Comparison of ENCODE assay signal across 8 mouse cellular contexts in genomic region chr8:84966603-84967002, GRCm38 (mm10). TPM values are rescaled to one million over a fixed set of nuclear protein-coding genes. Genes with fewer than 3 reads are reported as not detected.
DNase-seq lines count a peak whose midpoint lies in the region; ATAC-seq and TF ChIP-seq lines count a peak whose summit lies in the region.

No protein-coding gene starts in this region.

- H3K27ac ChIP-seq in testis, adult 2 months (ENCODE audit: control insufficient read depth, insufficient read depth, low read depth, low read length): peak overlapping the region; percentile 79
- H3K27ac ChIP-seq in liver, embryonic 14.5 days: peak overlapping the region; percentile 88
- H3K27ac ChIP-seq in cerebellum, adult 2 months (ENCODE audit: insufficient read depth, low read length): no peak overlapping the region

- H3K27me3 ChIP-seq in testis, adult 2 months (ENCODE audit: control insufficient read depth, insufficient read depth, low read length): no peaks in the 10 kb centered on the region
- no peaks in the 10 kb centered on the region for H3K27me3 ChIP-seq in liver, embryonic 14.5 days (ENCODE audit: control insufficient read depth, insufficient read depth, low read length)
- H3K27me3 ChIP-seq in cerebellum, adult 2 months (ENCODE audit: control insufficient read depth, insufficient read depth, low read length): no peaks in the 10 kb centered on the region

- WGBS in liver, embryonic 14.5 days (ENCODE audit: insufficient replicate concordance): 16% methylated on average over 3 of the region's 3 CpGs
- 75% methylated on average over 3 of the region's 3 CpGs for WGBS in cerebellum, adult 2 months

- peaks cover 38% of the 10 kb centered on the region for H3K4me1 ChIP-seq in testis, adult 2 months (ENCODE audit: control insufficient read depth, insufficient read depth, low read length)
- peaks cover 28 to 40% of the 10 kb centered on the region in 2 experiments for H3K4me1 ChIP-seq in liver, embryonic 14.5 days (replicated peaks; ENCODE audit: control insufficient read depth in 2 of 2, insufficient read depth in 2 of 2, low read length in 1 of 2)
- peaks cover 5% of the 10 kb centered on the region; the same call in 1 of the 2 replicates for H3K4me1 ChIP-seq in cerebellum, adult 2 months (ENCODE audit: control insufficient read depth, insufficient read depth, low read length)

- H3K4me3 ChIP-seq in testis, adult 2 months (ENCODE audit: control insufficient read depth, low read depth, low read length): peak overlapping the region; percentile 92
- peak overlapping the region; percentile 14 to 91 for H3K4me3 ChIP-seq in liver, embryonic 14.5 days (ENCODE audit: insufficient read depth in 1 of 2, low read depth in 2 of 2, low read length in 2 of 2)
- H3K4me3 ChIP-seq in cerebellum, adult 2 months (replicated peaks; ENCODE audit: insufficient read depth, low read depth, low read length): no peak overlapping the region

- peak overlapping the region; percentile 63 for H3K9ac ChIP-seq in liver, embryonic 14.5 days (replicated peaks)

- no peak for TF ChIP-seq POLR2A in testis, adult 2 months (IDR thresholded peaks at IDR 0.05; ENCODE audit: control insufficient read depth, low read depth, low read length)
- TF ChIP-seq POLR2A in cerebellum, adult 2 months (IDR thresholded peaks at IDR 0.05; ENCODE audit: borderline replicate concordance, insufficient read depth, low read length): no peak

- no peaks in the 10 kb centered on the region for H3K9me3 ChIP-seq in liver, embryonic 14.5 days (ENCODE audit: control insufficient read depth, low read length)

- peak; percentile 77 for DNase-seq in adrenal gland, adult 2 months
- no peak for DNase-seq in adrenal gland, postnatal 25 days
- no peak for DNase-seq in testis, postnatal 10 days (ENCODE audit: low spot score)
- no peak for DNase-seq in liver, embryonic 14.5 days (ENCODE audit: low read depth in 3 of 3, low spot score in 3 of 3)
- DNase-seq in layer of hippocampus, adult 11-12 months (ENCODE audit: low spot score): no peak
- DNase-seq in cerebellum, adult 18-20 months: no peak
- DNase-seq in cerebellum, adult 2 months: no peak

- no peak for TF ChIP-seq CTCF in testis, adult 2 months (IDR thresholded peaks at IDR 0.05; ENCODE audit: control insufficient read depth, insufficient read depth, insufficient replicate concordance, low read depth, low read length)
- TF ChIP-seq CTCF in liver, embryonic 14.5 days (IDR thresholded peaks at IDR 0.05; ENCODE audit: low read depth): no peak
- TF ChIP-seq CTCF in cerebellum, adult 2 months (IDR thresholded peaks at IDR 0.05; ENCODE audit: borderline replicate concordance, insufficient read depth, low read depth, low read length): no peak

- peaks cover 2% of the 10 kb centered on the region; the same call in 1 of the 2 replicates for H3K36me3 ChIP-seq in testis, adult 2 months (ENCODE audit: control insufficient read depth, insufficient read depth, low read length)
- H3K36me3 ChIP-seq in liver, embryonic 14.5 days (replicated peaks; ENCODE audit: control insufficient read depth, insufficient read depth, low read depth): peaks cover 29% of the 10 kb centered on the region

- TF ChIP-seq EP300 in liver, embryonic 14.5 days (IDR thresholded peaks at IDR 0.05; ENCODE audit: low read depth): no peak

- H3K4me2 ChIP-seq in liver, embryonic 14.5 days (ENCODE audit: low read depth): peak overlapping the region; percentile 95

- ATAC-seq in liver, embryonic 14.5 days (ENCODE audit: insufficient read depth): no peak

RNA-seq across cellular contexts. Expression of gene Gm49661, which starts 2.6 kb away (rescaled TPM):
- total RNA-seq in adrenal gland, adult 2 months (2021): 1 to 10 TPM; 2.1 to 2.4 TPM
- 2.1 TPM in 1 of 2 replicates, not detected in the other for polyA plus RNA-seq in adrenal gland, adult 2 months (2012; rRNA removed)
- 4.4 TPM in 1 of 2 replicates, not detected in the other for total RNA-seq in adrenal gland, postnatal 25 days (2021)
- polyA plus RNA-seq in testis, adult 2 months (2012; rRNA removed): 477 and 542 TPM in 2 replicates
- polyA plus RNA-seq in liver, embryonic 14.5 days (2012; rRNA removed): not detected in 2 replicates
- not detected in 2 replicates for polyA plus RNA-seq in liver, embryonic 14.5 days (2014; fragmentation: Nextera tagmentation; extraction: Ambion mirVana)
- not detected in 2 replicates for polyA plus RNA-seq in cerebellum, adult 2 months (2012; rRNA removed)

RNA-seq across cellular contexts. Expression of gene Prdx2, which starts 2.8 kb away (rescaled TPM):
- total RNA-seq in adrenal gland, adult 2 months (2021): 100 to 1,000 TPM; 671 to 700 TPM
- polyA plus RNA-seq in adrenal gland, adult 2 months (2012; rRNA removed): 181 and 240 TPM in 2 replicates
- 496 and 624 TPM in 2 replicates for total RNA-seq in adrenal gland, postnatal 25 days (2021)
- polyA plus RNA-seq in testis, adult 2 months (2012; rRNA removed): 59.6 and 68.5 TPM in 2 replicates
- 1,117 and 1,155 TPM in 2 replicates for polyA plus RNA-seq in liver, embryonic 14.5 days (2012; rRNA removed)
- polyA plus RNA-seq in liver, embryonic 14.5 days (2014; fragmentation: Nextera tagmentation; extraction: Ambion mirVana): 2,207 and 2,282 TPM in 2 replicates
- polyA plus RNA-seq in cerebellum, adult 2 months (2012; rRNA removed): 345 and 351 TPM in 2 replicates

RNA-seq across cellular contexts. Expression of gene Rnaseh2a, which starts 3.0 kb away (rescaled TPM):
- 100 to 1,000 TPM in 1 of 2 experiments, 10 to 100 TPM in 1; 87.7 to 112 TPM for total RNA-seq in adrenal gland, adult 2 months (2021)
- 61.7 and 76.6 TPM in 2 replicates for polyA plus RNA-seq in adrenal gland, adult 2 months (2012; rRNA removed)
- 101 and 159 TPM in 2 replicates for total RNA-seq in adrenal gland, postnatal 25 days (2021)
- polyA plus RNA-seq in testis, adult 2 months (2012; rRNA removed): 1,424 and 1,585 TPM in 2 replicates
- polyA plus RNA-seq in liver, embryonic 14.5 days (2012; rRNA removed): 49.3 and 56.2 TPM in 2 replicates
- polyA plus RNA-seq in liver, embryonic 14.5 days (2014; fragmentation: Nextera tagmentation; extraction: Ambion mirVana): 107 and 125 TPM in 2 replicates
- polyA plus RNA-seq in cerebellum, adult 2 months (2012; rRNA removed): 58.7 and 61.5 TPM in 2 replicates

RNA-seq across cellular contexts. Expression of gene Junb, which starts 11.9 kb away (rescaled TPM):
- 10 to 100 TPM; 37.0 to 90.7 TPM for total RNA-seq in adrenal gland, adult 2 months (2021)
- 78.9 and 91.4 TPM in 2 replicates for polyA plus RNA-seq in adrenal gland, adult 2 months (2012; rRNA removed)
- 32.8 and 33.2 TPM in 2 replicates for total RNA-seq in adrenal gland, postnatal 25 days (2021)
- polyA plus RNA-seq in testis, adult 2 months (2012; rRNA removed): 5.7 and 9.3 TPM in 2 replicates
- 8.3 and 10.5 TPM in 2 replicates for polyA plus RNA-seq in liver, embryonic 14.5 days (2012; rRNA removed)
- polyA plus RNA-seq in liver, embryonic 14.5 days (2014; fragmentation: Nextera tagmentation; extraction: Ambion mirVana): 10.5 and 11.2 TPM in 2 replicates
- polyA plus RNA-seq in cerebellum, adult 2 months (2012; rRNA removed): 12.8 and 13.5 TPM in 2 replicates

RNA-seq across cellular contexts. Expression of gene Rtbdn, which starts 19.8 kb away (rescaled TPM):
- not detected for total RNA-seq in adrenal gland, adult 2 months (2021)
- polyA plus RNA-seq in adrenal gland, adult 2 months (2012; rRNA removed): 0.25 and 0.34 TPM in 2 replicates
- total RNA-seq in adrenal gland, postnatal 25 days (2021): not detected in 2 replicates
- 0.30 and 0.32 TPM in 2 replicates for polyA plus RNA-seq in testis, adult 2 months (2012; rRNA removed)
- 0.03 TPM in 1 of 2 replicates, not detected in the other for polyA plus RNA-seq in liver, embryonic 14.5 days (2012; rRNA removed)
- polyA plus RNA-seq in liver, embryonic 14.5 days (2014; fragmentation: Nextera tagmentation; extraction: Ambion mirVana): not detected in 2 replicates
- 6.8 and 7.9 TPM in 2 replicates for polyA plus RNA-seq in cerebellum, adult 2 months (2012; rRNA removed)

Comparison
In these comparisons a context has a peak if more than half of its experiments do, and no peak if none do; other contexts are left out.
1. RNA of gene Gm49661, which starts 2.6 kb away (polyA plus RNA-seq): 477 to 542 TPM in testis, adult 2 months; 2.1 TPM in adrenal gland, adult 2 months, not detected in liver, embryonic 14.5 days and not detected in cerebellum, adult 2 months; every median in the first group is over 100 times any median in the second.
2. RNA of gene Rnaseh2a, which starts 3.0 kb away (polyA plus RNA-seq): 1,424 to 1,585 TPM in testis, adult 2 months; 49.3 to 125 TPM in liver, embryonic 14.5 days, 61.7 to 76.6 TPM in adrenal gland, adult 2 months and 58.7 to 61.5 TPM in cerebellum, adult 2 months; every median in the first group is over 10 times any median in the second.